Mouse (Mus musculus): ENCODE results near the gene Uroc1. TPM values are rescaled to one million over a fixed set of nuclear protein-coding genes. Genes with fewer than 3 reads are reported as not detected.

Uroc1 gene
- total RNA-seq (2014; fragmentation: Nextera tagmentation), result not detected in 2 replicates
- not detected in 2 replicates for total RNA-seq (2017)

DNA sequence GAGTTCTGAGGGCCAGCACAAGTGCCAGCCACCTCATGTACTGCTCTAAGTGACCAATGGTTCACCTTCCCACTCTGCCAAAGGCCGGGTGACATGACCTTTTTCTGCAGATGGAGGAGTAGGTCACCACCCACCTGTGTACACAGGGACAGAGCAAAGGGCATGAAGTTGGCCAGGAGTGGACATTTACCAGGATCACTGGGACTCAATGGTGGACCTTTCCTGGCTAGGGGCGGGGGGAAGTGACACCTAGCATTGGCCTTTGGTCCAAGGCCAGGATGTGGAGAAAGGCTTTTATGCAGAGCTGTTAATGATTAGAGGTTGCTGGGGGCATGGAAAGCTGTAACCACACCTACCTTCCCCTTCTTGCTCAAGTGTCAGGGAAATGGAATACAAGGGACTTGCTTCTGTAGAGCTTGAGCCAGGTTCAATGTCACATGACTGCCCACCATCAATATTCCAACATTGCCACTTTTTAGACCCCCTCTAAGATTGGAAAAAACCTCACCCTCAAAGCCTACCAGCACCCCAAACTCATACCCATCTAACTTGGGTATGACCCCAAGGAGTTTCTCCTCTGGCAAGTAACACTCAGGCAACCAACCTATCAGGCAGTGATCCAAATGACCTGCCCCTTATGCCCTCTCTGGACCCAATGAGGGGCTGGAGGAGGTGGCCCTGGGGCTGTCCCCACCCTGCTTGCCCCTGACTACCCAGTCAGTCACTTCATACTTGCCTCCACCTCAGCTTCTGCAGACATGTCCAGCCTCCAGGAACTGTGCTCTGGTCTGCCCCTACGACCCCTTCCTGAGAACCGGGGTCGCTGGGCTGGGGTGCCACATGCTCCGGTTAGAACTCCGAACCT is at the start of gene Uroc1:
Uroc1 (plus strand) TSS at position 724 of the 865 bp plus-strand sequence.
- ATAC-seq (replicated peaks; ENCODE audit: poor library complexity, severe bottlenecking), result no peak

DNA sequence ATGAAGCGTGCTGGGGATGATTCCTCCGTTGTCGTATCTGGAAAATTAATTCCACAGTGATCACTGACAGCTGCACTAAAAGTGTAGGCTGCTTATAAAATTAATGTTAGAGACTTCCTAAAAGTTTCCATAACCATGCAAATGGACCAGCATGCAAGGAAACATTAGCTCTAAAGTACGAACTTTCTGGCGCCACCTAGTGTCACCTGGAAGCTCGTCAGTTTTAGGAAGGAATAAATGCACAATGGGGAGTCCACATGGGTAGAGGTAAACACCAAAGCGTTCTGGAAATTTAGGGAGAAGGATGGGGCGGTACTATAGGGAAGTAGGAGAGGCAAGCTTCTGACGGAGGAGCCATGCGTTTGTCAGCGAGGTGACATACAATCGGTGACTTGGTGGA is 44.8 kb upstream of the Uroc1 start:
- 0 out of 2 replicates have a peak, but pooled peaks have one; percentile 9 for ATAC-seq (replicated peaks; ENCODE audit: poor library complexity, severe bottlenecking)

DNA sequence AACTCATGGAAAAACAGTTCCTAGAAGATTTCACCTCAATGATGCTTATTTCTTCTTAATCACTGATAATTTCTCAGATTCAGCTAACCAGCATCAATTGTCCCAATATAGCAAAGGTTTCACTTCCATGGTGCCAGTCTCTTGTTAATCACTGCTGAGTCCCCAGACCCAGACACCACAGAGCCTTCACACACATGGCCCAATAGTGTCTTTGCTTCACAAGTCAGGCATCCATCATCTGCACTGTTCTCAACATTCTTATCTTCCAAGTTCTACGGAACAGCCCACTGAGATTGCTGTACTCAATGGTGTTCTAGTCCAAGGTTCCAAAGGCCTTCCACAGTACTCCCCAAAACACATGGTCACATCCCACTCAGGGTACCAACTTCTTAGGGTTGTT is 32.2 kb upstream of the Uroc1 start, which contains the start of gene BC048671:
BC048671 (plus strand) TSS at position 301 of the 400 bp plus-strand sequence.
- ATAC-seq (replicated peaks; ENCODE audit: poor library complexity, severe bottlenecking), result no peak

DNA sequence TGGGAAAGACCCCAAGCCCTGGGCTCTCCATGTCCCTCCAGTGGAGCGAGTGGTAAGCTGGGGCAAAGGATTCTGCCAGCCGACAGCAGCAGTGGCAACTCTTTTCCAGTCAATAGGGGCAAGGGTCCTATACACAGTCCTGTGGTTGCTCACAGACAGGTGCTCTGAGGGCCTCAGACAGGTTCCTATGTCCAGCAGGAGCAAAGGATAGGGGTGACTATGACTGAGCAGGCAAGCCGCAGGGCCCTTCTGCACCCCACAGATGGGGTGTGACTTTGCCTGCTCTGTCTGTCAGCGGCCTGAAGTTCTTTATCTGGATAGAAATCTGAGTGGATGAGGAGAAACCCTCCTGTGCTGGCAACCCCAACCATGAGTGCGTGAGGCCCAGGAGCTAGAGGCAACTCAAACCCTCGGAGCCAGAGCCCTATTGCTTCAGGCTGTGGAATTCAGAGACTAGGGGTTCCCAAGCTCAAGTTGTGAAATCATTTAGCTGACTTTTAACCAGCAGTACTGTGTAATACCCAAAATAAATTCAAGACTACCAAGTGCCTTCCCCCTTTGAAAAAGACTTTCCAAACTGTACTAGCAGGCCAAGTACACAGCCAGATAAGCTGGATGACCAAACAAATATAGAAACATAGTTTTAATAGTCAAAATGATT is 26.6 kb upstream of the Uroc1 start:
- no peak; the same call in 1 of the 2 replicates for ATAC-seq (replicated peaks; ENCODE audit: poor library complexity, severe bottlenecking)

DNA sequence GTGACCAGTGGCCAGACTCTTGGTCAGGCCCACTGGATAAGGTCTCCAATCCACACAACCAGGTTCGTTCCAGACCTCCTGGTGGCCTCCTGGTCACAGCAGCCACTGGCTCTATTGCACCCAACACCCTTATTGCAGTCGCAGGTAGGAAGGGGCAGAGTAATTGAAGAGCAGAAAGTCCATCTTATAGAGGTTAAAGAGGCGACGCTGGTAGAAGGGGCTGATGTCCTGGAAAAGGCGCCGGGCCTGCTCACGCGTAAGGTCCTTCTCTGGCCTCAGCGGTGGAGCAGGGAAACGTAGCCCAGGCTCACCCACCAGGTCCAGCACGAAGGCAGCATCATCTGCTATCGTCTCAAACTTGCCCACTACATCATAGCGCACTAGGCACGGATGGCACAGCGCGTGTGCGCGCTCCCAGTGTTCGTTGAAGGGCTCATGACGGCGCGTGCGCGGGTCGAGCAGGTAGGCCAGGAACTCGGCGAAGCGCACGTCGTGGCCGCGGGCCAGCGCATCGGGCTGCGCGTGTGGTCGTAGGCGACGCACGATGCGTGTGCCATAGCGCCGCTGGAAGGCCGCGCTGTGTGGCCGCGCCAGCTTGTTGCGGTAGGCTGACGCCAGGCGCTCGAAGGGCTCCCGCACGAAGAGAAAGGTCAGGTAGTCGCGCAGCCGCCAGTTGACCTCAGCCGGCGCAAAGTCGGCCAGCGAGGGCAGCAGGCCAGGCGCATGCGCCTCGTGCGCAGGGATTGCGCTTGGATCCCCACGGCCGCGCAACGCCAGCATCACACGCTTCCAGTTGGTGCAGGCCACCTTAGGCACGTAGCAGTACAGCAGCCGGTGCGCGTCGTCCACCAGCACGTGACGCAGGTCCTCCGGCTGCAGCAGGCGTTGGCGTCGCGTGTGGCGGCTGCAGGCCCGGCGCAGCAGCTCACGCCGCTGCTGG is 24.0 kb upstream of the Uroc1 start:
- no peak for ATAC-seq (replicated peaks; ENCODE audit: poor library complexity, severe bottlenecking)

DNA sequence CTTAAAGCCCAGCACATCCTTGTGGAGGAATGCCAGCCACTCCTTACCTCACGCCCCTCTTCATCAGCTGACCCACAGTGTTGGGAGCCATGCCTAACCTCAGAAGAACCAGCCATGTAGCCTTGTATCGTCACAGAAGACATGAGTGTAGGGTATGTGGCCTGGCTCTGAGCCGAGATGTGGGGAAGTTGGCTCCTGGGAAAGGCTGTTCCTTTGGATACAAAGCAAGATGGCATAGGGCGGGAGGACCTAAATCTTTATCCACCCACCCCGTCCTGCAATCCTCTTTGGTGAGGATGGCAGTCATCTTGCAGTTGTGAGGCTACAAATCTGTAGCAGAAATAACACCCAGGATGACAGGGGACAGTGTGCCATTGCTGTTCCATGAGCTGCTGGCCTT is 17.1 kb upstream of the Uroc1 start:
- ATAC-seq (replicated peaks; ENCODE audit: poor library complexity, severe bottlenecking), result no peak

DNA sequence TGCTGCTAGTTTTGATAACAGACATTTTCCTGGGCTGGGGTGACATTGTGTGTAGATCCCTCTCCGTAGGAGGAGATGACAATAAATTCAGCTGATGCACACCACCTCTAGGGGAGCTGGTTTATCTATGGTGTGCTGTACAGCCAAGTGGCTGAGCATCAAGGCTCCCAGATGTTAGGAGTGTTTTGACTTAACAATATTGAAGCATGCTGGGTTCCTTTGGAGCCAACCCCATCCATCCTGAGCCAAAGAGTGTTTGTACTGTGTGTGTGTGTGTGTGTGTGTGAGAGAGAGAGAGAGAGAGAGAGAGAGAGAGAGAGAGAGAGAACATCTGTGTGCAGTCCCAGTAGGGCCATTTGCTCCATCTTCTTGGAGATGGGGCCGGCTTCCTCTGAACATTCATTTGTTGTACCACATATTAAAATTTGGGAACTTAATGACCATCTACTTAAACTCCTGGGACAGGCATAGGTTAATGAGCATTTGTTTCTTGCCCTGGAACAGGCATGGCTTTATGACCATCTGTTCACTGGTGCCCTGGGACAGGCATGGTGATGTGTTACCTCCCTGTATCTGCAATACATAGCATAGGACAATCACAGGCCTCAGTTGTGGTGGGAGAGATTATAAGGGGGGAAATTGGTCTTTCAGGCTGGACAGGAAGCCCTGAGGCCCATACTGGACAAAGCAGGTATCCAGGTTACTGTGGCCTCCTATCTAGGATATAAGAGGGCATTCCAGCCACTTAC is 15.4 kb upstream of the Uroc1 start:
- ATAC-seq (replicated peaks; ENCODE audit: poor library complexity, severe bottlenecking), result no peak

DNA sequence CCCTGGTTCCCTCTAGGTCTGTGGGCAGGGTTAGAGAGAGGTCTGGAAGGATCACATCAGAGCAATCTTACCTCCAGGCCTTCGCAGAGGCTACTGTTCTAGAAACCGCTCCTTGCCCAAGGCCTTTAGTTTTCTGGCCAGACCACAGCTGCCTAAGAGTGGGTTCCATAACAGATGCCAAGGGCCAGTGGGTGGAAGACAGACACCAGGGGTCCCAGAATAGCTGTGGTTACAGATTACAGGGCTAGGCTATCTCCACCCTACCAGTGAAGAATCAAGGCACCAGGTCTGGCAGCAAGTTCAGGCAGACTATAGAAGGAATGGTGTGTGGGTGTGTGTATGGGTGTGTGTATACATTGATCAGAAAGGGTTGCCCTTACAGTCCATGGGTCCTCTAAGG is 14.1 kb upstream of the Uroc1 start:
- ATAC-seq (replicated peaks; ENCODE audit: poor library complexity, severe bottlenecking), result 0 out of 2 replicates have a peak, but pooled peaks have one; percentile 1

DNA sequence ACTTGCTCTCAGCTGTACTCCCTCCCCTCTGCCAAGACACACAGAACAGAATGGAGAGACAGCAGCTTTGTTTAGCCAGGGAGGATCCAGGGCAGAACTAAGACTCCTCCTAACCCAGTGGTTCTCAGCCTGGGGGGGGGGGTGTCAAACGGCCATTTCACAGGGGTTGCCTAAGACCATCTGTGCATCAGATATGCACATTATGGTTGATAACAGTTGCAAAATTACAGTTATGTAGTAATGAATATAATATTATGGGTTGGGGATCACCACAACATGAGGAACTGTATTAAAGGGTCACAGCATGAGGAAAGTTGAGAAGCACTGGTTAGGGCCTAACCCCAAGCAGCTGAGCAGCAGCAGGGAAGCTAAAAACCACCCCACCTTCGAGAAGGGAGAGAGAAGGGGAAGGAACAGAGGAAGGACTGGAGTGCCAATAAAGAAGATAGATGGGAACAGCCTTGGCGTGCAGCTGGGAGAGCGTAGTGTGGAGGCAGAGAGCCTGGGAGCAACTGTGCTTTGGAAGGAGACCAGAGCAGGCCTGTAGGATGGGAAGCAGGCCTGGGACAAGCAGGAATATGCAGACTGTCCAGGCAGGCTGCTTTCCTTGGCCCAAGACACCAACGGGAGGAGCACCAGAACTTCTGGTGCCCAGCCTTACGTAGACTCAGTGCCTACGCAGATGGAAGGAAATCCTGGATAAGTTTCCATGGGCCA is 13.5 kb upstream of the Uroc1 start:
- ATAC-seq (replicated peaks; ENCODE audit: poor library complexity, severe bottlenecking), result peak; percentile 57

DNA sequence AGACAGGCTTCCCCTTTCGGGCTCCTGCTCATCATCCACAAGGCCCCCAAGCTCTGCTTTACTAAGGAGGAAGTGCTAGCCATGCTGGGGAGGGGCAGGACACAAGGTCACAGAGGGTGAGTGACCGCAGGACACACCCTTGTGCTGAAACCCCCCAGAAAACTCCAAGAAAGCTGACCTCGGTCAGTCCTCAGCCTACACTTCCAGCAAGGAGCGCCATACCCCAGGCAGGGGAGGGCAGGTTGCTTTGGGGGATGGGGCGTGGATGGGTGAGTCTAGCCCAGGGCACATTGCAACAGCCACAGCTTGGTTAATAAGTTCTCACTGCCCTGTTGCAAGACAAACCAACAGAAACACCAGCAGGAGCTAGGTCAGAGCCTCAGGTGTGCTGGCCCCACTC is 12.7 kb upstream of the Uroc1 start:
- ATAC-seq (replicated peaks; ENCODE audit: poor library complexity, severe bottlenecking), result peak; percentile 40

DNA sequence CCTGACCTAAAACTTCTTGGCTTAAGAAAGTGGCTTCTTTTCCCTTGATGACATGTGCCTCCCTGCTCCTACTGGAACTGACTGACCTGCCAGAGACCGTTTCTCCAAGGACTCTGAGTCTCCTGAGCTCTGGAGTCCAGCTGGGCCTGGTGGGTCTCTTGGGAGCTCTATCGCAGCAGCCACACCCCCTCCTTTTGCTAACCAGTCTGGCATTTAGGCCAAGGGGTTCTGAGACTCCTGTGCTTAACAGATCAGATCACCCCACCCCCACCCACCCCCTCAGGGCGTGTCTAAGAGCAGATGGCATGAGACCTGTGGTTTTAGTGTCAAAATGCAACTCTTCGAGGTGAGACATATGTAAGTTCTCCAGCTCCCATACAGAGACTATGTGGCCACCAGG is 11.3 kb upstream of the Uroc1 start:
- ATAC-seq (replicated peaks; ENCODE audit: poor library complexity, severe bottlenecking), result no peak

DNA sequence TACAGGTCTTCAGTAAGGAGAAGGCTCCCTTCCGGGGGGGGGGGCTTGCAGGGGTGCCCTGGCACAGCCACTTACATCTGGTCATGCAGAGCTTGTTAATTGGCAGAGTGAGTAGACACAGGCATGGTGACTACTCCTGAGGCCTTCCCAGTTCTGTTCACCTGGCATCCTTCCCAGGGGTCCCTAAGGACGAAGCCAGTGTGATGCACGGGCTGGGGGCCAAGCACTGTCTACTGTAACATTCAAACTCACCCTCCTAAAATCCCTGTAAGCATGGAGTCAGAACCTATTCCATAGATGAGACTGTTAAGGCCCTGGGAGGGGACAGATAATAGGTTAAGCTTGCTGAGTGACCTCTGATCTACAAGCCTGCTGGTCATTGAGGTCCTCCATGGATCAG is 9.1 kb upstream of the Uroc1 start:
- no peak for ATAC-seq (replicated peaks; ENCODE audit: poor library complexity, severe bottlenecking)

DNA sequence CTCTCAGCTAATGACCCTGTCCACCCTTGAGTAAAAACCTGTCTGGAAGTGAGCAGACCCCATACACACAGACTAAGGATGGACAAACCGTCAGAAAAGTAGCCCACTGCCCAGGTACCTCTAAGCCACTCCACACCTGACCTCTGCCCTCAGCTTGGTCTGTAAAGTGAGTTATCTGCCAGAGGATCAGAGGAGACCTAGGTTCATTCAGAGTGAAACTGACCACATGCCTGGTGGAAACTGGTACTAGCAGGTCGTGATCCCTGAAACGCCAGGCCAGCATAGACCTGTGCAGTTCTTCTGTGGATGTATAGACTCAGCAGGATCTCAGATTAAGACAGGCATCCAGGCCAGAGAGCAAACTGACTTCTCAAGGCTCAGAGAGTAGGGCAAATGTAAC is 8.6 kb upstream of the Uroc1 start:
- ATAC-seq (replicated peaks; ENCODE audit: poor library complexity, severe bottlenecking), result no peak

DNA sequence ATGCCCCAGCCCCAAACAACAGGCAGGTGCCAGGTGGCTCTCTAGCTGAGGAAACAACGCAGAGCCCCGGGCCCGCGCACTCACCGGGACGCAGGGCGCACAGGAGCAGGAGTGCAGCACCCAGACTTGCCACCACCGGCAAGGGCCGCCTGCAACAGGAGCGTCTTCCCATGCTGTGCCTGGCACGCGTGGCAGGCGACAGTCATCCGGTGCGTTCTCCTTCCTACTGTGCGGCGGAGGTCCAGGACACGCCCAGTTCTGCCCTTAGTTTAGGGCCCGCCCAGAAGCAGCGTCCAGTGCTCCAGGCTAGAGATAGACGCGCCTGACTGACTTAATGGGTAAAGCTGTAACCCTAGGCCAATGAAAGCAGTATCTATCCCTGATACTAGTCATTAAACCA is 8.1 kb upstream of the Uroc1 start, which contains the start of gene Chst13:
Chst13 (minus strand) TSS at position 195 of the 400 bp plus-strand sequence.
- ATAC-seq (replicated peaks; ENCODE audit: poor library complexity, severe bottlenecking), result peak; percentile 72

DNA sequence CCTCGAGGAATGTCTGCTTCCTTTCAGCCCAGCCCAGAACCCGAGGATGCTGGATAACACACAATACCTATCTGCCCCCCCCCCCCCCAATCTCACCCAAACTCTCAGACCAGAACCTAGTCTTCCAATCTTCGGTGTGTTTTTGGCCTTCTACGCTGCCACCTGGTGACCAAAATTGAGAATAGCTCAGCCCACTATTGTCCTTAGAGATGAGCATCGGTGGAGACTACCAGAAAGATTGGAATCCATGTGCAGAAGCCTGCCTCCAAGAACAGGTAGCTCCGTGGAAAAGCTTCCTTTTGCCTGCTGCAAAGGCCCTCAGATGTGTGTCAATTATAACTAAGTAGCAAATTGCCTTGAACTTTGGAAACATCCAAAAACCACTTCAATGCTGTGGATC is 5.4 kb upstream of the Uroc1 start:
- ATAC-seq (replicated peaks; ENCODE audit: poor library complexity, severe bottlenecking), result peak; percentile 43

DNA sequence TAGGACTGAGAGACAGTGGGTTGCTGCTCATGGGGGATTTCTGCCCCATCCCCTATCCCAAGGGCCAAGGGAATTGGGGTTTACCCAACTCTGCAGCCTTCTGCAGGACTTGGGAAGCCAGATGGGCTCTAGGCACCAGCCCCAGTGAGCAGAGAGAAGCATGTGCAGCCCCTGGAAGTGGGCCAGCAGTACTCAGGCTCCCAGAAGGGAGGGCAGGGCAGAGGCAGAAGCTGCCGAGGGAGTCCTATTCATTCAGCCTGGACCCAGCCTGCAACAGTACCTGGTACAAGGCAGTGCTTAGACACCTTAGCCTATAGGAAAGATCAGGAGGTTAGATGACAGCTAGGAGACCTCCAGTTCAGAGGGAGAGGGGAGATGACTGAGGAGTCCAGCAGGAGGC is 3.1 kb upstream of the Uroc1 start:
- no peak for ATAC-seq (replicated peaks; ENCODE audit: poor library complexity, severe bottlenecking)

DNA sequence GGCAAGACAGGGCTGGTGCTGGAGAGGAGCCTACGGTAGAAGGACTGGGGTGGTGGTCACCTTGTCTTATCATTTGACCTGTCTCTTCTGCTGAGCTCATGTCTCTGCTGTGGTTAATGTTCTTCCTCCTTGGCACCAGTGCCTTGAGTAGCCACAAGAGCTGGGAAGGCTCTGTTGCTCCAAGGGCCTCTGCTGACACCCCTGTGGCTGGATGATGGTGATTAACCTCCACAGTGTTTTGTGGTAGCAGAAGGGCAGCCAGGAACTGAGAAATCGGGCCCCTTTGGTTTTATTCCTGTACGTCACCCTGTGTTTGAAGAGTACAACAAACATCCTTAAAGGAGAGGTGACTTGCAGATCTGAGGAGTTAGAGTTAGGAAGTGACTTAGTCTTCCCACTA is 1.2 kb downstream of the Uroc1 start:
- ATAC-seq (replicated peaks; ENCODE audit: poor library complexity, severe bottlenecking), result peak; percentile 57

DNA sequence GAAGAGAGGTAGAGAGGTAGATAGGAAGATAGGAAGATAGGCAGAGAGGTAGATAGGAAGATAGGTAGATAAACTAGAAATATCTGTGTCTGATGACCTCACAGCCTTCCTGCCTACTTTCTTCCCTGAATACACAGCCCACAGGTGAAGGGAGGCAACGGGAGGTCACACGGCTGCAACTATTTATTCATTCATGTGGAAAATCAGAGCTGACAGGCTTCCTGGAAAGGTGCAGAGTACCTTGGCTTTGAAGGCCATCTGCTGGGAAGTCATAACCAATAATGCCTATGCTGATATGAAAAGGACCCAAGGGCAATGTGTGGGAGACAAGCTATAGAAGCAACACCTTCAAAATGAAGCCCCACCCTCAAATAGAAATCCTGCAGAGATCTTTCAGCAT is 9.3 kb downstream of the Uroc1 start:
- ATAC-seq (replicated peaks; ENCODE audit: poor library complexity, severe bottlenecking), result no peak

DNA sequence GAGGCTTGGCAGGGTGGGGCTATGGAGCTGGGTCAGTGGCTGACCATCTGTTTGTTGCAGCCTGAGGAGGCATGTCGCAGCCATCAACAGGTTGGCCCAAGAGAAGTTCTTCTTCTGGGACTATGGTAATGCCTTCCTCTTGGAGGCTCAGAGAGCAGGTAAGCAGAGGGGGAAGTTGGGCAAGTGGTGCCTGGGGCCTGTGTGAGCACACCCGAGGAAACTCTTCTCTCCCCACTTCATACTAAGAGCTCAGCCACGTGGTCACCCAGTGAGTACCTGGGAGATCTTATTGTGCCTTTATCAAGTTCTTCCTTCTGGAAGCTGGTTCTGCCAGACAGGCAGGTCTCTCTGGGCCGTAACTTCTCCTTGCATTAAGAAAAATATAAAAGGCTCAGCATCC is 14.1 kb downstream of the Uroc1 start:
- ATAC-seq (replicated peaks; ENCODE audit: poor library complexity, severe bottlenecking), result no peak
